Mouse (Mus musculus) kidney, postnatal 4 days (tissue): Measurements from ENCODE around the gene Negr1.

Experiments used
- DNase-seq, 2 experiments: peaks; one replicate each; pipeline ENCODE4 v3.0.0; 2021; ENCODE audit warnings: mixed read lengths in 2 of 2

Negr1 gene

DNA sequence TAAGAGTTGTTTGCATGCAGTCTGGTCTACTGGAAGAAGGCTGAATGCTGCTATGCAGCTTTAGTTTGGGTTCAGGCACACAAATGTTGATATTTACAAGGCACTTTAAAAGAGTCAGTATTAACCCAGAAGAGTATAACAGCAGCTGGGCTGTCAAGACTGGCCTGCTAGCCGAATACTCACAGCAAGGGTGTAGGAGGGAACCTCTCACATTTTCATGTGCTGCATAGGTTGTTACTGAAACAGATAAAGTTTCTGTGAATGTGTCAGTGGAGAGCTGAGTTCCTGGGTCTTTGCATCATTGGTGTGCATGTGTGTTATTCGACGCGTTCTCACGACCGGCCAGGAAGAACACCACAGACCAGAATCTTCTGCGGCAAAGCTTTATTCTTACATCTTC, 237.6 kb downstream of the Negr1 start:
- DNase-seq = no peak

DNA sequence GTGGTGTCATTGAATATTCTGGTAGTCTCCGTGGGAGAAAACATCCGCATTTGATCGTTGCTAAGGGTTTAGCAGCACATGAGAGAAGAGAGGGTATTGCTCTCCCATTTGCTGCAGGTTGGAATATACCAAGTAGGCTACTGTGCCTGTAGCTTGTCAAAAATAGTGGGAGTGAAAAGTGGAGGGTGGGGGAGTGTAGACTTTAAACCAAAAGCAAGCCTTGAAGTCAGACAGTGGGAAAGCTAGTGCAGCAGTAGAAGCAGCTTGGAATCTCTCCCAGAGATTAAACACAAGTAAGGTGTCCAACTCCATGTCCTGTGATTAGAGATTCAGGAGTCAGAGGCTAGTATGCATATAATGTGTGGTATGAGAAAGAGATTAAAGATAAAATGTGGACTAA, 248.2 kb downstream of the Negr1 start:
- no peak for DNase-seq

DNA sequence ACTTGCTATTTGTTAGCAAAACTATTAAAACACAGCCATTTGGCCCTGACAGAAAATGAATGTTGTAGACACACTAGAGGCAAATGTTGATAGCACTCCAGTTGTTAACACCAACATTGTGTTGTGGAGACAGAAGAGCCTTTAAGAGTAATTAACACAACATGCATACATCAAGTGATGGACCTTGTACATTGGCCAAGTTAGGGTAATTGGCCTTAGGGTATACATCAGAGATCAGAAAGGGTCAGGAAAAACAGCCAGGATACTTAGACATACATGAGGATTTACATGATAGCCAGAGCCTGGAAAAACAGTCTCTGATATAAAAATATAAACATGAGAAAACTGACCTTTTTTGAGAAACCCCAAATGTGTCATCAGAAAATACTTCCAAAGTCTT, 255.3 kb downstream of the Negr1 start:
- DNase-seq = no peak

DNA sequence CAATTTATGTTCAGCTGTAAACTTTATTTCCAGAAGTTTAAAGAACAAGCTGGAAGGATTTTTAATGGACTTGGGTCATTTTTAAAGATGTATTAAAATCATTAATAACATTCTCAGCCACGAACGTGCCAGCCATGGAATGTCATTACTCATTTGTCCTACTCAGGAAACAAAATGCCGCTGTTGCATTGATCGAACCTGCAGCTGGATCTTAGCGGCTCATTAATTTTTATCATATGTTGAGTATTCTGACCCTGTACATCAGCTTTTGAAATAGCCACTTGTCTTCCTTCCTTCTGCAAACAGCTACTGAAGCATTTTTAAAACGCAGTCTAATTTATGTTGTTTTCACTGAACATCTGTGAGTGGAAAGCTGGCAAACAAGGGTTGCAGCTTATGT, 255.9 kb downstream of the Negr1 start:
- DNase-seq = peak; percentile 17 to 45

DNA sequence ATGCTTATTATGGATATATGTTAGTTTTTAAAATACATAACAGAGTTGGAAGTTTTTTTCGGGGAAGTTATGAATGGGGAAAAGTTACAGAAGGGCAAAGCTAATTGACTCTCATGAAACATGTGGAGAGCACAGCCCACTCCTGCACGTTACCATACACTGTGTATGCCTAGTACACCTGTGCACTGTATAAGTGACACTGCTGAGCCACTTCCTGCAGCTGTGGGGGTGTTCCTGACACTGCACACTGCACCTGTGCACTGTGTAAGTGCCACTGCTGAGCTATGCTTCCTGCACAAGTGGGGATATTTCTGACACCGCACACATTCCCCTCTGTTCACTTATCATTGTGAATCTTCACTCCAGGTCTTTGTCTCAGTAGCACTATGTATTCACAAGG, 261.4 kb downstream of the Negr1 start:
- no peak for DNase-seq

DNA sequence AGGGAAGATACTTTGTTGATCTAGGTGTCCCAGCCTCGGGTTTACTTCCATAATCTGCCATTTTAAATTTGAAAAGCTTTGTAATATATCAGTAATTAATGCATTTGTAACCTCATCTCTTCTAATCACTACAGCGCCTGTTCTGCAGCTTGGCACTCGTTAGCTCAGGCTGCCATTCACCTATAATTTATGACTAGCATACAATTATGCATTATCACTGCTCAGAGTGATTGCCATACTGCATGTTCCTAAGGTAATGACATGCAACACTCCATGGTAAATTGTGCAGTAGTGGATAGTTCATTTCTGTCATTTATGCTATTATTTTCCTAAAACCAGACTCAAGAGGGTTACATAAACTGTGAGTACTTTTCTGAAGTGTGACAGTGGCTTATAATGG, 272.3 kb downstream of the Negr1 start:
- DNase-seq = no peak

DNA sequence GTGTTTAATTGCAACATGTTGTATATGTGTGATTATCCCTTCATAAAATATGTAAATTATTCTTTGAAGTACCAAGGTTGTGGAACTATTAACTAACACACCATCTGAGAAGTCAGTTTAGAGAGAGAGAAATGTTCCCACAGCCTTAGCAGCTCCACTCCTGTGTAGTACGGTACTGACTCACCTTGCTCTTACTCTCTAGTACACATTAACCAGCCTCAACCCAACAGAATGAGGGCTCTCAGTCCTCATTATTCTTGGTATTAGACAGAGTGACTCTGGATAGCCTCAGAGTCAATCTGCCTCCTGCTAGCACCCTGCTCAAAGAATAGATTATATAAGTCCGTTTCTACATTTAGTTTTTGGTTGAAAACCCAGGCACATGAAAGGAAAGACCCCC, 277.0 kb downstream of the Negr1 start:
- DNase-seq = no peak

DNA sequence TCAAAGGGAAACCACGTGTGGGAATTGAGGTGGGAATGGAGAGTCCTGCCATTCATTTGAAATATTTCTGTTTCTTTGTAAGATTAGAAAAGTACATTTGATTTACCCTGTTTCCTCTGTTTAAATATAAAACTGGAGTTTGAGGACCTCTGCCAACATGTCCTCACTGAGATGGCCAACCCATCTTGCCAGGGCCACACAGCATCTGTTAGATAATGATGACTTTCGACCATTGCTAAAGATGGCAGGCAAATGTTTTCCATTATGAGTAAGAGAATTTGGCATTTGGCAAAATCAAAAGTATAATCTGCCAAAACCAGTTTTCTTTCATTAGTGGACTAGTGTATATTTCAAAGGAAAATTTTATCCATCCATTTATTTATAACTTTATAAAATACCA, 286.8 kb downstream of the Negr1 start:
- no peak for DNase-seq

DNA sequence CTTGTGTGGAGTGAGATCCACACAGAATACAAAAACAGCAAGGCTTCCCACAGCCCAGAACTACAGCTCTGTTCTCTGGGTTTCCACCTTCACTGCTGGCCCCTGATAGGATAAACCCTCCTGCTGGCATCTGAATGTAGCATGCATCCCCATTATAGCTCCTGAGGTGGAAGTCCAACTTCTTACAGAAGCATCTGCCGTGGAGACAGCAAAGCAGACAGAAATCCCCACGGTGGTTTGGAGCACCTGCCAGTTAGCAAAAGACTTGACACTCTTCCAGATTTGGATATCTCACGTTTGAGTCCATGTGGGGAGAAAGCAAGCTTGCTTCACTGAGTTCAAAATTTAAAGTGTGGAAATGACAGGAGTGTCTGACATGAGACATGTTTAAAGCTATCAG, 290.3 kb downstream of the Negr1 start:
- DNase-seq = no peak

DNA sequence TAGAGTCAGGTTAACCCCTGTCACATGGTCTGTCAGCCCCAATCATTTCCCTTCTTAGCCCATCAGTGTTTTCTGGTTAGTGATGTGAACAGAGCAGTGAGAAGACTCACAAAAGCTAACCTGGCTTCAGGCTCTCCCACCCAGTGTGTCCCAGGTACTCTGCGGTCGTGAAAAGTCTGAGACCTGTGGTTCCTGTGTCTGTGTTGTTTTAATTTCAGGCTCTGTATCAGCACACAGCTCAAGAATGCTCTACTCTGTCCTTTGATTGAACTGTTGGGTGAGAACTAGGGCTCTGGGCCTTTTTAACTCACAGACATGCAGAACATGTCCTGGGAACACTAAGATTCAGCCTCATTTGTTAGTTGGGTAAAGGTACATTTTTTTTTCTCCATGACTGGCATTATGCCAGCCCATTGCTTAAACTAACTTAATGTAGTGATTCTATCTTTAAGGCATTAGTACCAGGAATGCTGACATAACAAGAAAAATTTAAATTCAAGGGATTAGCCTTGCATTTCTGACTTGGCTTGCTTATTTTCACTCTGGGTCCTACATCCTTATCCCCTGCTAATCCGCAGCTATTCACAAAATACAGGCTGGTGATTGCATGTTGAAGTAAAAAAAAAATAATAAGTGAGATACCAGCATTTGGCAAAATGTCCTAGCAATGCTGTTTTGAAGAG, 308.8 kb downstream of the Negr1 start:
- no peak for DNase-seq

DNA sequence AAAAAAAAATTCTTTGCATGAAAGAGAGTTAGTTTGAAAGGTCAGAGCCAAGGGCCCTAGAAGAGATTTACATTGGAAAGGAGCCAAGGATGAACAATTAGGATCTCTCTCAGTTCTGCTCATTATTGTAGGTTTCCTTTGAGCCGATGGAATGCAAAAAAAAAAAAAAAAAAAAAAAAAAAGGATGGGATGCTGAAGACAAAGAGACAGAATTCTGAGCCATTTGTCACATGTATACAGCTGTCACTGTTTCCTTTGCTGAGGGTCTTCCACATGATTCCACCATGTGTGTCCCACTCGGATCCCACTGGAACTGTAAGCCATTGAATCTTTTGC, 309.3 kb downstream of the Negr1 start:
- DNase-seq = no peak

DNA sequence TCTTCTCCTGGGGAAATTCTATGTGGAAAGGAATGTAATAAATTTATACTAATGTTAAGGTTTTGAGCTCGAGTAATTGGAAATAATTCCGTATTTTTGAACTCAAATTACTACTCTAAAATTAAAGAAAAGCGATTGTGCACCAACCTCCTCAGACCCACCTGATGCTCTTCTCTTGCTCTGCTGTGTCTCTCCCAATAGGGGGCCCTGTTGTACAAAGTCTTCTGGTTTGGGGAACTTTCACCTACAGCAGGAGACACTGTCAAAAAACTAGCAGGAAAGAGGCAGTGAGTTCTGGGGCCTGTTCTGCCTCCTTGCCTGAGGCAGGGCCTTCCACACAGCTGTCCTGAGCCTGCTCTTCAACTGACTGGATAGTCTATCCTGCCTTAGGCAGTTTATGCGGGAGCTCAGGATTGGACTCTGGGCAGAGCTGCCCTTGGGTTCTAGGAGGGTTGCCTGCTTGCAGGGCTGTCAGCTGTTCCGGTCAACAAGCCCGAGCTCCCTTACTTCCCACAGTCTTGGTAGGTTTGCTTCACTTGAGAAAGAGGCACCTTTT, 310.1 kb downstream of the Negr1 start:
- DNase-seq = peak in 1 of 2 experiments; percentile 3

DNA sequence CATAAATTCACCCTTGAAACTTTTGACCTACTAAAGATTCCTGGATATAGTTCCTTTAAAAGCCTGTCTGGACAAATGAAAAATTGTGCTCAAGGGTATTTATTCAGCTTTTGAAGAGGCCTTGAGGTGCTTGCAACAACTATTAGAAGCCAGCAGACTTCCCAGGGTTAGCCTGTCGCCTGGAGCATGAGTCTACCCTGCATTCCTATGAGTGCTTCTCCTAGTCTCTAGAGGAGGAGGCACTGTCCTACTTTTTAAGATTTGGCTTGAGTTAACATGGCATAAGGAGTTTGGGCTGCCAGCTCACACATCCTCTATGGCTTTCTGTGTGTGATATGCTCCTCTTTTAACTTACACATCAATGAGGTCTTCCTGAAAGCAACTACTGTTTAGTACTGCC, 315.0 kb downstream of the Negr1 start:
- DNase-seq = no peak

DNA sequence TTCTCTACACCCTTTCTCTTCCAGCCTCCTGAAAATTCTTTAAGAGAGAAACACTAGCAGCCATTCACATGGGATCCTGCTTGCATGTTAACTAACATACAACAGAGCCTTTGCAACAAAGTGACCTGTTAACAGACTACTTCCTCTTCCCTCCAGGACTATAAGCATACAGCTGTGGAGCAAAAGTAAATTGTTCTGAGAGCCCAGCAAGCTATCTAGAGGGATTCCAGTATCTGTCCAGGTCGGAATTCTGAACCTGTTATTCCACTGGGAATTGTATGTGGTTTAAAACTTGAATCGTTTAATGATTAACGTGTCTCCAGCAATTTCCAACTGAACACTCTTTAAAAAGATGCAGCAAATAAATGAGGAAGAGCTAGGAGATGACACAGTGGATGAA, 320.5 kb downstream of the Negr1 start:
- no peak for DNase-seq

DNA sequence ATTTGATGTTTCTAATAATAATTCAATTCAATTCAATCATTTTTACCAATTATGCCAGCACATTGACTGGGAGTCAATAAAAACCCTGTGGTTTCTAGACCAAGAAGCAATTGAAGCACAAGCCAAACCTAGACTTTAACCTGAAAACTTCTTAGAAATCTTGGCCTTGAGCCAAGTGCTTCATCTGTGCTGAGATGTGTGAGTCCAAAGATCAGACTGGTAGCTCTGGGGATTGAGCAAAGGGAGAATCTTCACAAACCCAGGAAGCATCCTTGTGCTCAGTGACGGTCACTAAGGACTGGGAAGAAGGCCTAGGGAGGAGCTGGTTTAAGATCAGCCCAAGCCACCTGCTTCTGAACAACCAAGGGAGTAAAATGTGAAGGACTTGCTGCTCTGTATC, 322.3 kb downstream of the Negr1 start:
- DNase-seq = no peak

DNA sequence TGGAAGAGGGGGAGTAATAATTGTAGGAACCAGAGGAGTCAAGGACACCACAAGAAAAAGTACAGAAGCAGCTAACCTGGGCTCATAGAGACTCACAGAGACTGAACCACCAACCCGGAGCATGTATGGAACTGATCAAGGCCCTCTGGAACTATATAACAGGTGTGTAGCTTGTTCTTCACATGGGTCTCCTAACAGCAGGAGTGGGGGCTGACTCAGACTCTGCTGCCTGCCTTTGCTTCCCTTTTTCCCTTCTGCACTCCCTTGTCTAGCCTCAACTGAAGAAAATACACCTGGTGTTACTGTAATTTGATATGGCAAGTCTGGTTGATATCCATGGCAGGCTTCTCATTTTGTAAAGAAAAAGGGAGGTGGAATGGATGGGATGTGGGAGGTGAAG, 324.1 kb downstream of the Negr1 start:
- DNase-seq = no peak

DNA sequence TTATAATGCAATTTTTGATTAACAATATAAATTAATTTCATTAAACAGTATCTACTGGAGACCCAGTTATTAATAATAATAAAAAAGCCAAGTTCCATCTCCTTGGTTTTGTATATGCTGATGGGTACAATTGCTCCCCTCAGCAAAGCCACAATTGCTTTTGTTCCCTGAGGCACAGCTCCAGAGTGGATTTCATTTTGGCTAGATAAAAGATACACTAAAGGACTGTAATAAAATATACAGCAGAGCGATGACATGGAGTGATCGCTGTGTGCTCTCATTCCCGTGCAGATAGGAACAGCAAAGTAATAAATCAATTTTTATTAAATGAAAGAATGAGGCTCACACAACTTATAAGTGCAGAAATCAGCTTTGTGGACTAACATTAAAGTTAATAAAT, 325.3 kb downstream of the Negr1 start:
- DNase-seq = no peak

DNA sequence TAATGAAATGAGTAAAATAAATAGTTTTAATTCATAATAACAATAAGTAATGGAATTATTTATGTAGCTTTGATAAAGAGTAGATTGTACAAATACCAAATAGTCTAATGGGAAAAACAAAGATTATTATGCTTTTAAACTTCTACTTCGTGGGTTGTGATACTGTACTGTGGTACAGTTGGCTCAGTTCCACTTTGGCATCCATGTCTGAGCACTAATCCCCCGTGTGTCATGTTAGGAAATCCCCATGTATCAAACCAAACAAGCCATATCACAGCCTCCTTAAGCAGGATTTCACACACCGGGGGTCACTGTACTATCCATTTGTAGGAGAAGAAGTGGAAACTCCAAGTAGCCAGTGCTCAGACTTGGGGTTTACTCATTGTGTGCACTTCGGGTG, 329.4 kb downstream of the Negr1 start:
- DNase-seq = no peak

DNA sequence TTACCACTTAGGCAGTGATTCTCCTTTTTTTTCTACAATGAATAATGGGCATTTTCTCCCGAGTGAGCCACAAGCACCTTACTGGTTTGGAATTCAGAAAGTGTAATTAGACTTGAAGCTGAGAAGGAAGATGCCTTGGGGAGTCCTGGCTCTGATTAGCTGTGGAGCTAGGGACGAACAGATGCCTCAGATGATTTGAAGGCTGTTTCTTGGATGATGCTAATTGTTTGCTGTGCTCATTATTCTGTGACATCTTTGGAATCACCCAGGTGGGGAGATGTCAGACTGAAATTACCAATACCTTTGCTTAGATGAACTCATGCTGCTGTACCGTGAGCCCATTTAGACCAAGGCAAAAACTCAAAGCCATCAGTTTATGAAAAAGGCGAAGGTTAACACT, 333.7 kb downstream of the Negr1 start:
- no peak for DNase-seq

DNA sequence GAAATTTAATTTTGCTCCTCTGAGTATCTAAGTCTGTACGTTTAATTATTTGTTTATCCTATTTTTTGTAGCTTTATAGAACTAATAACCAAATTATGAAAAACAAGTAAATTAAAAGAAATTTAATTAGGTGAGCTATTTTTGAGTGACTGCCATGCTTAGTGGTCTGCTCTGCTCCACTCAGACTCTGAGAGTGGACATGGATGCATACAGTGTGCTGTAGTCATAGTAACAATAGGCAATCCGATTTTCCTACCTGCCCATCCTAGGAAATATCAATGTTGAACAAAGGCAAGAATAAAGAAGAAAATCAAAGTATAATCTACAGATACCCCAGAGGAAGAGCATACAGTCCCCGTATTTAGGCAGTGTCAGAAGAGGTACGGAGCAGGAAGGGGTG, 334.5 kb downstream of the Negr1 start:
- DNase-seq = no peak

DNA sequence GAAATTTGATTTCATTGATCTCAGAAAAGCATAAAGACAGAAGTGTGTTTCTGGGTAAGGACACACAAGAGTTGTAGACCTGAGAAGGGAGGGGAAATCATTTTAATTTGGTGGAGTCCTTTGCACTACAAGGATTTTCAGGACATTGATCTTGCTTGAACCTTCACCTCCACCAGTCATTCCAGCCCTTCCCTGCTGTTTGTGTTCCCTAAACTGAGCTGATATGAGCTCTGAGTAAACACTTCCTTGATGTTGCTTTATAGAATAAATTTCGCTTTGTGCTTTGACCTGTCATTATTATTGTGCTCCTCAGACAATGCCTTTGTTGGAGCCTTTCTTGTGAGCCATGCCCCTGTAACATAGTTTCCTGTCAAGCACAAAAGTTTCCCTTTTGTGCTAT, 335.0 kb downstream of the Negr1 start:
- no peak for DNase-seq

DNA sequence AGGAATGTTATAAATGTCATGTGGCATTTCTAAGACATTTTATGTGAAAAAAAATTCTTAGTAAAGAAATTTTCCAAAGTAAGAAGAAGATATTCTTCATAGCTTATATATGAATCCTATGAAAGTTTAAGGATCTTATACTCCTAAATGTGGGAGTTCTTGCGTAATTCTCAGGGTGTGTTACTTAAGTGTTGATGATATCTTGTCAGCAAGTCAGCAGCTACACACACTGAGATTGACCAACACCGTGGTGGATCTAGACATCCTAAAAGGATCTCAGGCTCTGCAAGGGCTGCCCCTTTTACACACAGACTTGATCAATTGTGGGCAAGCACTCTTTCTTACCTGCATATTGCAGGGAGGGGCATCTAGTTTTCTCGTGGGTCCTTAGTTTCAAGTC, 339.5 kb downstream of the Negr1 start:
- DNase-seq = no peak

DNA sequence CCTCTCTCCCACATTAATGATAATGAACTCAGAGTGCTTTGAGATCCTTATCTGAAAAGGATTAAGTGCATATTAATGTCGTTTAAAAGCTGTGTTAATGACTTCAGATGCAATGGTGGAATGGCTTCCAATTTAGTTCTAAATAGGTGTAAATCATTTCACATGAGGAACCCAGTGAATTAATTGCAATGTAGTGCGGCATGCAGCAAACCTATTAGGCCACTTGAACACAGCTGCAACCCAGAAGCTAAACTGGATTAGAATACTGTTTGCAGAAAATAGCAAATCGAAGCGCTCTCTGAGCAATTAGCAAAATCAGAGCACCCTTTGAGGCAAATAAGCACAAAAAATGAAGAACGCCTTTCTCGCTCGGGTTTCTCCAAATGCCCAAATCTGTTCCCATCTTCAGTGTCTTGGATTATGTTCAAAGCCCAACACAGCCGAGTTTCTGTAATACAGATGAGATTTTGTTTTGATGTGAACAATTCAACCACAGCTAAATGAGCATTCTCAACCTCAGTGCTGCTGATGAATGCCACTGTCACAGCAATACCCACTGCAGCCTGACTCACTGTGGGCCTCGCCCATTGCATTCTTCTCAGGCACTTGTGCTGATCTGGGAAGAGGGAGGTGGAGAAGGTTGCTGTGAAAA, 342.5 kb downstream of the Negr1 start:
- DNase-seq = no peak

DNA sequence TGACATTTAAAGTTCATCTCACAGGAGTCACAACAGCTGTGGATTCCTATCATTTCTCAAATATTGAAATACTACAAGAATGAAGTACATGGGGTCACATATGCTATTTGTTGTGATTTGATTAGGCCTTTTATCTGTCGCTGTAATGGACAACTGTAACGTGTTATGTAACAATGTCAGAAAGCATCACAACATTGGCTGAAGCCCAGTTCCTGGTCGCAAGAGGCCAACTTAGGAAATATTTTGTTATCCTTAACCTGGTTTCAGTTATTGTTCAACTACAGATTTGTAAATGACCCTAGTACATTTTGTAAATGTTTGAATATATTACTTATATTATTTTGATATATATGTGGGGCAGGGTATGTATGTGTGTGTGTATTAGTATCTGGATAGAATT, 351.2 kb downstream of the Negr1 start:
- DNase-seq = peak in 1 of 2 experiments; percentile 10

DNA sequence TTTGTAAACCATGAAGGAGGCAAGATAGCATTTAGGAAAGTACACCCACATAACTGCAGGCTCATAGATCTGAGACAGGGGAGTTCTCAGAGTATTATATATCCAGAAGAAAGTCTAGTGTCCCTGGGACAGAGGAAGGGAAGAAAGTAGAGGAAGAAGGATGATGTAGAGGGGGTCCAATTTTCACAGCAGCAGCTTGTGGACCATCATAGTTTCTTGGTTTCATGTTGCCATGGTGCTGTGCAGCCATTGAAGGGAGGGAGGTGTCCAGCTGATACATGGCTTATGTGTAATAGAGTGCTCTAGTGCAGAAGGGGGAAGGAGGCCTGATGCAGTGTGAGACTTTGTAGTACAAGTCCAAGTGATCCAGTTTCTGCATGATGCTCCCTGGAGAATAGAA, 359.8 kb downstream of the Negr1 start:
- no peak for DNase-seq
